Mouse (Mus musculus): ENCODE measurements around the gene Gm8660. TPM values are rescaled to one million over a fixed set of nuclear protein-coding genes. Genes with fewer than 3 reads are reported as not detected.
"Not testable (repeated sequence)": the region's sequence is repeated elsewhere in the genome, so short reads cannot be mapped to it uniquely, and the experiment has no call there.

Gene Gm8660
- polyA plus RNA-seq (2016; fragmentation: Nextera tagmentation; extraction: Ambion mirVana): not detected in 2 replicates

DNA sequence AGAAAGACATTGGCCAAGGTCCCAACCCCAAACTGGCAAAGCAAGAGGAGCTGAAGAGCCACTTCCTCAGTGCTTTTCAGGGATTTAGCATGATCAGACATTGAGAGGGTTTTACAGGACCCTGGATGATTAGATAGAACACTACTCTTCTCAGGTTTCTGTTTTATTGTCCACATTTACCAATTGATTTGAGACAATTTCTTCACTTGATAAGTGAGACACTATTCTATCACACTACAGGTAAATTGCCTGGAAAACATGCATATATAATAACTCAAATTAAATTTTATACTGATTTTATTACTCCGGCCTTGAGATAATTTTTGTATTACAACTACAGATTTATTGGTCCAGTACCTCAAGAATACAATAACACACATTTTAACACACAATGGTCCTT lies at the start of gene Gm8660:
Gene Gm8660, minus strand, starts transcription at position 101 of the 400 bp plus-strand sequence.
- H3K27ac ChIP-seq; H3K4me3 ChIP-seq; H3K9ac ChIP-seq; H3K4me1 ChIP-seq; H3K27me3 ChIP-seq; H3K4me2 ChIP-seq (replicated peaks); H3K9me3 ChIP-seq; H3K36me3 ChIP-seq; ATAC-seq (ENCODE audit: insufficient number of reproducible peaks, insufficient read depth, low FRiP score, low TSS enrichment): not testable (repeated sequence)
- WGBS: no CpG with 5 or more reads among the region's 1 CpGs

DNA sequence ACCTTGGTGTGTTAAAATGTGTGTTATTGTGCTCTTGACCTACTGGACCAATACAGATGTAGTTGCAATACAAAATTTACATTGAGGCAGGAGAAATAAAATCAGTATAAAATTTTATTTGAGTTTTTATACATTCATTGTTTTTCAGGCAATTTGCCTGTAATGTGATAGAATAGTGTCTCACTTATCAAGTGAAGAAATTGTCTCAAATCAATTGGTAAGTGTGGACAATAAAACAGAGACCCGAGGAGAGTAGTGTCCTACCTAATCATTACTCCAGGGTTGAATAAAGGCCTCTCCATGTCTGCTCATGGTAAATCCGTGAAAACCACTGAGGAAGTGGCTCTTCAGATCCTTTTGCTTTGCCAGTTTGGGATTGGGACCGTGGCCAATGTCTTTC lies 42.4 kb upstream of the Gm8660 start, which contains the start of gene Vmn1r148:
Gene Vmn1r148, plus strand, starts transcription at position 301 of the 400 bp plus-strand sequence.
- H3K27ac ChIP-seq; H3K9ac ChIP-seq; H3K9me3 ChIP-seq; H3K4me2 ChIP-seq (replicated peaks); H3K4me3 ChIP-seq; H3K36me3 ChIP-seq; H3K27me3 ChIP-seq; H3K4me1 ChIP-seq; ATAC-seq (ENCODE audit: insufficient number of reproducible peaks, insufficient read depth, low FRiP score, low TSS enrichment): not testable (repeated sequence)
- WGBS: no CpG with 5 or more reads among the region's 3 CpGs

DNA sequence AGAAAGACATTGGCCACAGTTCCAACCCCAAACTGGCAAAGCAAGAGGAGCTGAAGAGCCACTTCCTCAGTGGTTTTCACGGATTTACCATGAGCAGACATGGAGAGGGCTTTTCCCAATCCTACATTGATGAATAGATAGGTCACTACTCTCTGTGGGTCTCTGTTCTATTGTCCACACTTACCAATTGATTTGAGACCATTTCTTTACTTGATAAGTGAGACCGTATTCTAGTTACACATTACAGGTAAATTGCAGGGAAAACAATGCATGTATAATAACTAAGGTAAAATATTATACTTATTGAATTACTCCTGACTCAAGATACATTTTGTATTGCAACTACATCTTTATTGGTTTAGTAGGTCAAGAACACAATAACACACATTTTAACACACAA lies 41.2 kb downstream of the Gm8660 start, which contains the start of gene Gm4187:
Gene Gm4187, minus strand, starts transcription at position 101 of the 400 bp plus-strand sequence.
- not testable (repeated sequence) for H3K4me3 ChIP-seq; H3K36me3 ChIP-seq; H3K4me1 ChIP-seq; H3K9me3 ChIP-seq; H3K27me3 ChIP-seq; ATAC-seq (ENCODE audit: insufficient number of reproducible peaks, insufficient read depth, low FRiP score, low TSS enrichment); H3K9ac ChIP-seq; H3K4me2 ChIP-seq (replicated peaks); H3K27ac ChIP-seq
- no CpG with 5 or more reads among the region's 2 CpGs for WGBS

Other genes with a start within 250 kb of the Gm8660 start
- not detected in 2 replicates for gene Gm10666, start 236.3 kb downstream of the Gm8660 start, polyA plus RNA-seq (2016; fragmentation: Nextera tagmentation; extraction: Ambion mirVana)
- not detected in 2 replicates for gene Vmn1r142, start 207.0 kb downstream of the Gm8660 start, polyA plus RNA-seq (2016; fragmentation: Nextera tagmentation; extraction: Ambion mirVana)
- not detected in 2 replicates for gene Vmn1r143, start 181.7 kb downstream of the Gm8660 start, polyA plus RNA-seq (2016; fragmentation: Nextera tagmentation; extraction: Ambion mirVana)
- gene Gm8653, start 169.8 kb downstream of the Gm8660 start, polyA plus RNA-seq (2016; fragmentation: Nextera tagmentation; extraction: Ambion mirVana): not detected in 2 replicates
- gene Gm8453, start 141.6 kb downstream of the Gm8660 start, polyA plus RNA-seq (2016; fragmentation: Nextera tagmentation; extraction: Ambion mirVana): not detected in 2 replicates
- gene Gm4187, start 41.3 kb downstream of the Gm8660 start, polyA plus RNA-seq (2016; fragmentation: Nextera tagmentation; extraction: Ambion mirVana): not detected in 2 replicates
- gene Vmn1r148, start 42.5 kb upstream of the Gm8660 start, polyA plus RNA-seq (2016; fragmentation: Nextera tagmentation; extraction: Ambion mirVana): not detected in 2 replicates
- gene Vmn1r149, start 67.2 kb upstream of the Gm8660 start, polyA plus RNA-seq (2016; fragmentation: Nextera tagmentation; extraction: Ambion mirVana): not detected in 2 replicates
- gene Gm10665, start 93.0 kb upstream of the Gm8660 start, polyA plus RNA-seq (2016; fragmentation: Nextera tagmentation; extraction: Ambion mirVana): not detected in 2 replicates
- gene Vmn1r151, start 128.6 kb upstream of the Gm8660 start, polyA plus RNA-seq (2016; fragmentation: Nextera tagmentation; extraction: Ambion mirVana): not detected in 2 replicates
- gene Vmn1r152, start 151.9 kb upstream of the Gm8660 start, polyA plus RNA-seq (2016; fragmentation: Nextera tagmentation; extraction: Ambion mirVana): not detected in 2 replicates
- gene Gm8677, start 163.8 kb upstream of the Gm8660 start, polyA plus RNA-seq (2016; fragmentation: Nextera tagmentation; extraction: Ambion mirVana): not detected in 2 replicates
- not detected in 2 replicates for gene Gm4201, start 194.3 kb upstream of the Gm8660 start, polyA plus RNA-seq (2016; fragmentation: Nextera tagmentation; extraction: Ambion mirVana)
- not detected in 2 replicates for gene Gm4565, start 217.1 kb upstream of the Gm8660 start, polyA plus RNA-seq (2016; fragmentation: Nextera tagmentation; extraction: Ambion mirVana)